Mouse (Mus musculus) small intestine, adult 2 months (tissue): Measurements from ENCODE around the gene Plscr2.

Experiments used
- CTCF ChIP-seq: fragments of 200-500 bp; IDR thresholded peaks from 2 replicates; pipeline ENCODE4 v1.5.1; 2012; ENCODE audit warnings: low read depth, mild to moderate bottlenecking, control low read depth, inconsistent platforms, low read length, moderate library complexity, mixed read lengths; ENCODE audit not compliant: insufficient replicate concordance, insufficient read length; ENCODE audit errors: extremely low read depth
- POLR2A ChIP-seq: fragments of 200-500 bp; IDR thresholded peaks from 2 replicates; pipeline ENCODE4 v1.6.1; 2012; ENCODE audit warnings: low read depth, mild to moderate bottlenecking, control low read depth, inconsistent platforms, low read length, moderate library complexity

- TF ChIP-seq CTCF (no peak), POLR2A (no peak)
Observed at GRCm38 (mm10) chr9:92272650-92273049, 2.8 kb upstream of the Plscr2 start.
